Mouse (Mus musculus) heart, embryonic 14.5 days (tissue): ENCODE data around the gene Coro1a. TPM values are rescaled to one million over a fixed set of nuclear protein-coding genes. Genes with fewer than 3 reads are reported as not detected.

Source experiments
- ATAC-seq: fragments of 200-750 bp; cut with Nextera tagmentation; 2 replicates; pipeline ENCODE4 v1.8.0; 2017; ENCODE audit warnings: low read depth, moderate TSS enrichment; ENCODE audit not compliant: insufficient number of reproducible peaks, insufficient read depth, low FRiP score
- H3K27ac ChIP-seq, 2 experiments: fragments of 200-500 bp in 1 of 2; fragments of 300-500 bp in 1 of 2; sonication (generic) in 1 of 2; replicated peaks in 1 of 2; 2 replicates each; pipeline ENCODE4 v1.5.1; 2012 to 2014; ENCODE audit warnings: low read depth in 2 of 2, low read length in 2 of 2, control low read depth in 1 of 2, mild to moderate bottlenecking in 1 of 2, mixed read lengths in 1 of 2; ENCODE audit not compliant: control insufficient read depth in 1 of 2, insufficient read depth in 1 of 2
- H3K27me3 ChIP-seq: fragments of 300-500 bp; sonication (generic); 2 replicates; pipeline ENCODE4 v1.6.1; 2014; ENCODE audit warnings: mild to moderate bottlenecking, low read length, control low read depth; ENCODE audit not compliant: control insufficient read depth, insufficient read depth
- H3K36me3 ChIP-seq: fragments of 300-500 bp; sonication (generic); 2 replicates; pipeline ENCODE4 v1.6.1; 2014; ENCODE audit warnings: mild to moderate bottlenecking, control low read depth, low read length, mixed read lengths; ENCODE audit not compliant: control insufficient read depth, insufficient read depth
- H3K4me1 ChIP-seq, 2 experiments: fragments of 200-500 bp in 1 of 2; fragments of 300-500 bp in 1 of 2; sonication (generic) in 1 of 2; 2 replicates each; pipeline ENCODE4 v1.6.1; 2012 to 2014; ENCODE audit warnings: low read length in 2 of 2, control low read depth in 1 of 2, mixed read lengths in 1 of 2; ENCODE audit not compliant: control insufficient read depth in 2 of 2, insufficient read depth in 2 of 2
- H3K4me2 ChIP-seq: fragments of 300-500 bp; sonication (generic); 2 replicates; pipeline ENCODE4 v1.6.1; 2014; ENCODE audit warnings: mild to moderate bottlenecking, low read length
- H3K4me3 ChIP-seq, 2 experiments: fragments of 200-500 bp in 1 of 2; fragments of 300-500 bp in 1 of 2; sonication (generic) in 1 of 2; 2 replicates each; pipeline ENCODE4 v1.5.1; 2012 to 2014; ENCODE audit warnings: low read length in 2 of 2, mild to moderate bottlenecking in 2 of 2, control low read depth in 1 of 2, low read depth in 1 of 2, moderate library complexity in 1 of 2; ENCODE audit not compliant: control insufficient read depth in 1 of 2, insufficient read depth in 1 of 2
- H3K9ac ChIP-seq: fragments of 300-500 bp; sonication (generic); 2 replicates; pipeline ENCODE4 v1.6.1; 2014; ENCODE audit warnings: mild to moderate bottlenecking, low read length
- H3K9me3 ChIP-seq: fragments of 300-500 bp; sonication (generic); 2 replicates; pipeline ENCODE4 v1.6.1; 2016; ENCODE audit warnings: low read length, control low read depth; ENCODE audit not compliant: control insufficient read depth
- WGBS: fragments of 180-500 bp; shearing (Covaris S2); extraction: QIAGEN DNeasy Blood & Tissue Kit; methylation state at CpG from one replicate; pipeline ENCODE4 v1.1.7; 2014; 5-methylcytosine and 5-hydroxymethylcytosine counted together
- polyA plus RNA-seq: library from polyadenylated mRNA; unstranded; fragments of >200 nt; fragmentation: Nextera tagmentation; extraction: Ambion mirVana; gene quantifications from 2 replicates; pipeline ENCODE4 v1.2.1, GENCODE M21; 2014

Gene Coro1a
- polyA plus RNA-seq, 1 experiment from 2014 or later = 10.2 TPM

GRCm38 (mm10) chr7:126653991-126654390 lies 53.6 kb downstream of the Coro1a start:
- Histone ChIP-seq H3K36me3 (no peaks in the 10 kb centered on the region), H3K27ac (no peak overlapping the region), H3K4me3 (no peak overlapping the region), H3K9ac (no peak overlapping the region), H3K27me3 (no peaks in the 10 kb centered on the region), H3K4me2 (no peak overlapping the region), H3K4me1 (peaks cover 0 to 7% of the 10 kb centered on the region in 2 experiments; a peak in 2 of 4 replicates), H3K9me3 (no peaks in the 10 kb centered on the region)
- WGBS = 83% methylated on average over 2 of the region's 2 CpGs
- ATAC-seq = no peak

- ATAC-seq = no peak
- Histone ChIP-seq H3K4me2 (no peak overlapping the region), H3K27ac (no peak overlapping the region), H3K9ac (no peak overlapping the region), H3K4me3 (no peak overlapping the region), H3K36me3 (no peaks in the 10 kb centered on the region), H3K9me3 (no peaks in the 10 kb centered on the region), H3K4me1 (peaks cover 0 to 12% of the 10 kb centered on the region in 2 experiments; a peak in 2 of 4 replicates), H3K27me3 (no peaks in the 10 kb centered on the region)
- 52% methylated on average over 2 of the region's 2 CpGs for WGBS
These were observed 56.7 kb downstream of the Coro1a start for GRCm38 (mm10) chr7:126650852-126651251.

Other genes with a start within 250 kb of the Coro1a start
- 0.26 and 1.3 TPM in 2 replicates for gene Atp2a1, start 244.7 kb downstream of the Coro1a start, polyA plus RNA-seq
- gene Sh2b1, start 232.4 kb downstream of the Coro1a start, polyA plus RNA-seq = 35.6 and 39.0 TPM in 2 replicates
- 188 and 199 TPM in 2 replicates for gene Tufm, start 220.4 kb downstream of the Coro1a start, polyA plus RNA-seq
- 31.2 and 38.8 TPM in 2 replicates for gene Atxn2l, start 204.3 kb downstream of the Coro1a start, polyA plus RNA-seq
- 112 and 116 TPM in 2 replicates for gene Eif3c, start 141.4 kb downstream of the Coro1a start, polyA plus RNA-seq
- gene Apobr, start 122.8 kb downstream of the Coro1a start, polyA plus RNA-seq = 0.53 and 0.81 TPM in 2 replicates
- gene Cln3, start 122.0 kb downstream of the Coro1a start, polyA plus RNA-seq = 14.2 and 21.8 TPM in 2 replicates
- gene Il27, start 112.8 kb downstream of the Coro1a start, polyA plus RNA-seq = not detected in 2 replicates
- 7.4 and 10.9 TPM in 2 replicates for gene Nupr1, start 76.9 kb downstream of the Coro1a start, polyA plus RNA-seq
- gene Sgf29, start 58.5 kb downstream of the Coro1a start, polyA plus RNA-seq = 22.4 and 30.2 TPM in 2 replicates
- gene Sult1a1, start 31.4 kb downstream of the Coro1a start, polyA plus RNA-seq = 12.3 and 13.5 TPM in 2 replicates
- gene Bola2, start 12.4 kb downstream of the Coro1a start, polyA plus RNA-seq = 91.7 and 102 TPM in 2 replicates
- 4.6 and 5.5 TPM in 2 replicates for gene Slx1b, start 12.0 kb downstream of the Coro1a start, polyA plus RNA-seq
- gene Mapk3, start 51.8 kb upstream of the Coro1a start, polyA plus RNA-seq = 51.7 and 57.3 TPM in 2 replicates
- 0.67 and 2.7 TPM in 2 replicates for gene Gdpd3, start 58.5 kb upstream of the Coro1a start, polyA plus RNA-seq
- gene Ypel3, start 69.2 kb upstream of the Coro1a start, polyA plus RNA-seq = 102 and 121 TPM in 2 replicates
- gene Tbx6, start 73.7 kb upstream of the Coro1a start, polyA plus RNA-seq = 0.26 TPM in 1 of 2 replicates, not detected in the other
- gene Ppp4c, start 84.7 kb upstream of the Coro1a start, polyA plus RNA-seq = 132 and 146 TPM in 2 replicates
- 0.81 and 1.2 TPM in 2 replicates for gene Fam57b, start 89.9 kb upstream of the Coro1a start, polyA plus RNA-seq
- not detected in 2 replicates for gene 4930451I11Rik, start 123.9 kb upstream of the Coro1a start, polyA plus RNA-seq
- 0.14 TPM in 1 of 2 replicates, not detected in the other for gene Doc2a, start 139.6 kb upstream of the Coro1a start, polyA plus RNA-seq
- gene Hirip3, start 154.2 kb upstream of the Coro1a start, polyA plus RNA-seq = 10.7 and 11.5 TPM in 2 replicates
- gene Ino80e, start 154.6 kb upstream of the Coro1a start, polyA plus RNA-seq = 47.9 and 51.9 TPM in 2 replicates
- gene Taok2, start 176.9 kb upstream of the Coro1a start, polyA plus RNA-seq = 19.8 and 21.7 TPM in 2 replicates
- 21.6 and 22.7 TPM in 2 replicates for gene Tmem219, start 215.1 kb upstream of the Coro1a start, polyA plus RNA-seq
- gene Kctd13, start 221.1 kb upstream of the Coro1a start, polyA plus RNA-seq = 11.3 and 11.9 TPM in 2 replicates
- gene Asphd1, start 241.8 kb upstream of the Coro1a start, polyA plus RNA-seq = not detected in 2 replicates
- gene Sez6l2, start 242.8 kb upstream of the Coro1a start, polyA plus RNA-seq = 0.86 and 1.4 TPM in 2 replicates